Mouse (Mus musculus): Measurements from ENCODE around the gene Foxi3. TPM values are rescaled to one million over a fixed set of nuclear protein-coding genes. Genes with fewer than 3 reads are reported as not detected.
A peak's percentile ranks its signal among the peaks of the same experiment; 100 is the strongest.

Foxi3 gene
- polyA plus RNA-seq, 1 experiment from 2014 or later, result not detected

- no peaks in the 10 kb centered on the region for H3K9me3 ChIP-seq (ENCODE audit: low read depth, low read length)
- ATAC-seq (ENCODE audit: insufficient read depth), result no peak
- H3K4me3 ChIP-seq (ENCODE audit: low read depth, low read length), result peak overlapping the region; percentile 42; the same call in 1 of the 2 replicates
- peak overlapping the region; percentile 79 for H3K4me2 ChIP-seq
- H3K27ac ChIP-seq (ENCODE audit: low read depth), result no peak overlapping the region
- no peak for DNase-seq
- H3K9ac ChIP-seq, result no peak overlapping the region
- H3K4me1 ChIP-seq (ENCODE audit: insufficient read depth), result no peaks in the 10 kb centered on the region
- H3K27me3 ChIP-seq (ENCODE audit: insufficient read depth, low read length), result peaks cover 77% of the 10 kb centered on the region
- 11% methylated on average over 7 of the region's 7 CpGs for whole genome bisulfite sequencing
- no peaks in the 10 kb centered on the region for H3K36me3 ChIP-seq (ENCODE audit: insufficient read depth)
- no peak for TF ChIP-seq CTCF (IDR thresholded peaks at IDR 0.05; ENCODE audit: low read depth)
Measured at GRCm38 (mm10) chr6:70957341-70957940, 1.1 kb downstream of the Foxi3 start.

DNA sequence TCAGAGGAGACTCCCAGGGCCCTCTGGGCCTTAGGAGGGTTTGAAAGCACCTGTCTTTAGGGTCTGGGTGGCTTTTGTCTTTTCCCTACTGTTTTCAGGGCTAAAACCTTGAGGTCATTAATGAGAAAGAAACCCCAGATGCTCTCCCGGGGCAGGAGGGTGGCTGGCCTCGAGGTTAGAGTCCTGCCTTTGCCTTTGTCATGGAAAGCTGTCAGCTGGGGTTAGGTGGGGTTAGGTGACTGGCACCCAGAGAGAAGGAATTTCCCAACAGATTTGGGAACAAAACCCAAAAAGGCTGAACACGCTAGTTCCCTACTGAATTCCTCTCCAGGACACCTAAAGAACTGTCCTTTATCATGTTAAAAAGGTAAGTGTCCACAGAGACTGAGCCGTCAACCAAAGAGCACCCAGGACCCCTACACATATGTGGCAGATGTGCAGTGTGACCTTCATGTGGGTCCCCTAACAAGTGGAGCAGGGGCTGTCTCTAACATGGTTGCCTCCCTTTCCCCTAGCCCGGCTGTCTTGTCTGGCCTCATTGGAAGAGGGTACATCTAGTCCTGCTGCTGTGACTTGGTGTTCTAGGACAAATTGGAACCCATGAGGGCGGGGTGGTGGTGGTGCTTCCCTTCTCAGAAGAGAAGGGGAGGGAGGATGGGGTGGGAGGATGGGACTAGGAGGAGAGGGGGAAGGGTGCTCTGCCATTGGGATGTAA is 7.9 kb downstream of the Foxi3 start:
- Histone ChIP-seq H3K9ac (no peak overlapping the region), H3K9me3 (ENCODE audit: low read depth, low read length) (no peaks in the 10 kb centered on the region), H3K36me3 (ENCODE audit: insufficient read depth) (no peaks in the 10 kb centered on the region), H3K4me3 (ENCODE audit: low read depth, low read length) (no peak overlapping the region), H3K4me2 (no peak overlapping the region), H3K4me1 (ENCODE audit: insufficient read depth) (no peaks in the 10 kb centered on the region), H3K27me3 (ENCODE audit: insufficient read depth, low read length) (peaks cover 14% of the 10 kb centered on the region), H3K27ac (ENCODE audit: low read depth) (no peak overlapping the region)
- ATAC-seq (ENCODE audit: insufficient read depth), result no peak
- no peak for TF ChIP-seq CTCF (IDR thresholded peaks at IDR 0.05; ENCODE audit: low read depth)
- whole genome bisulfite sequencing, result 42% methylated on average over 6 of the region's 6 CpGs
- DNase-seq, result no peak

DNA sequence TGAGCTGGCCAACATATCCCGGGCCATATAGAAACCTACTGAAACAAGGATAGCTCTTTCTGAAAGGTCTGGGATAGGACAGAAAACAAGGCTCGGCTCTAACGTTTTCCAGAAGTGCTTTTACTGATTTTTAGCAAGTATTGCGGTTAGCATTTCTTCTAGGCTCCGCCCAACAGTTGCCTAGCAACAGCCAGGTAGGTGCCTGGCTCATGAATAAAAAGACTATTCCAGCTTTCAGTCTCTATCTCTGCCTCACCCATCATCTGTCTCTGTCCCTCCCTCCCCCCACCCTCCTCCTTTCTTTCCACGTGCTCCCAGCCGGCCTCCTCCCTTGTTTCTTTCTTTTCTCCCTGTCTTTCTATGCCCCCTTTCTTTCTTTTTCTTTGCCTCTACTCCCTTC is 9.4 kb downstream of the Foxi3 start:
- no peak overlapping the region for H3K4me2 ChIP-seq
- ATAC-seq (ENCODE audit: insufficient read depth), result no peak
- no peaks in the 10 kb centered on the region for H3K9me3 ChIP-seq (ENCODE audit: low read depth, low read length)
- H3K9ac ChIP-seq, result no peak overlapping the region
- 18% methylated on average over 7 of the region's 7 CpGs for WGBS
- H3K27me3 ChIP-seq (ENCODE audit: insufficient read depth, low read length), result peaks cover 4% of the 10 kb centered on the region; the same call in 1 of the 2 replicates
- H3K4me1 ChIP-seq (ENCODE audit: insufficient read depth), result no peaks in the 10 kb centered on the region
- H3K27ac ChIP-seq (ENCODE audit: low read depth), result no peak overlapping the region
- H3K36me3 ChIP-seq (ENCODE audit: insufficient read depth), result no peaks in the 10 kb centered on the region
- no peak overlapping the region for H3K4me3 ChIP-seq (ENCODE audit: low read depth, low read length)
- DNase-seq, result peak; percentile 23
- TF ChIP-seq CTCF (IDR thresholded peaks at IDR 0.05; ENCODE audit: low read depth), result no peak

GRCm38 (mm10) chr6:70967422-70967821 is 11.1 kb downstream of the Foxi3 start:
- Histone ChIP-seq H3K36me3 (ENCODE audit: insufficient read depth) (no peaks in the 10 kb centered on the region), H3K27ac (ENCODE audit: low read depth) (no peak overlapping the region), H3K4me1 (ENCODE audit: insufficient read depth) (no peaks in the 10 kb centered on the region), H3K9me3 (ENCODE audit: low read depth, low read length) (no peaks in the 10 kb centered on the region), H3K4me3 (ENCODE audit: low read depth, low read length) (no peak overlapping the region), H3K4me2 (peak overlapping the region; percentile 40; the same call in 1 of the 2 replicates), H3K9ac (no peak overlapping the region), H3K27me3 (ENCODE audit: insufficient read depth, low read length) (no peaks in the 10 kb centered on the region; the same call in 1 of the 2 replicates)
- DNase-seq, result no peak
- no peak for ATAC-seq (ENCODE audit: insufficient read depth)
- WGBS, result 4% methylated on average over 8 of the region's 8 CpGs
- no peak for TF ChIP-seq CTCF (IDR thresholded peaks at IDR 0.05; ENCODE audit: low read depth)

GRCm38 (mm10) chr6:70968291-70968690 is 12.0 kb downstream of the Foxi3 start:
- H3K4me1 ChIP-seq (ENCODE audit: insufficient read depth), result no peaks in the 10 kb centered on the region

DNA sequence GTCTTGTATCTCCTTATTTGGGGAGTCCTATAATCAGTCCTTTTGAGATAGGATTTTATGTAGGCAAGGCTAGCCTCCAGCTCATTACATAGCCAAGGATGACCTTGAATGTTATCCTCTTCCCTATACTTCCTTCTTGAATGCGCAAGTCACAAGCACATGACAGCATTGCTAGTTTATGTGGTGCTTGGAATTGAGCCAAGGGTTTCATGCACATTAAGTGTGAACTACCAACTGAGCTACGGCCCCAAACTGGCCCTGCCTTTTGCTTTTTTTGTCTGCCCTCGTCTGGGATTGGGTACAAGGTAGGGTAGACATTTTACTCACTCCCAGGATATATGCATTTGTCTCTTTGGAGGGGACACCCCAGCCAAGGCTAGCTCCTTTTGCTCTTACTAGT is 16.7 kb downstream of the Foxi3 start:
- 34% methylated on average over 3 of the region's 3 CpGs for WGBS
- H3K4me3 ChIP-seq (ENCODE audit: low read depth, low read length), result no peak overlapping the region
- TF ChIP-seq CTCF (IDR thresholded peaks at IDR 0.05; ENCODE audit: low read depth), result no peak

More at GRCm38 (mm10) chr6:70968291-70968690, 12.0 kb downstream of the Foxi3 start:
- no peaks in the 10 kb centered on the region; the same call in 1 of the 2 replicates for H3K27me3 ChIP-seq (ENCODE audit: insufficient read depth, low read length)
- no peaks in the 10 kb centered on the region for H3K9me3 ChIP-seq (ENCODE audit: low read depth, low read length)
- H3K4me3 ChIP-seq (ENCODE audit: low read depth, low read length), result no peak overlapping the region
- 56% methylated on average over 4 of the region's 4 CpGs for WGBS
- no peak overlapping the region for H3K4me2 ChIP-seq
- DNase-seq (no peak), ATAC-seq (ENCODE audit: insufficient read depth) (no peak)
- no peak for TF ChIP-seq CTCF (IDR thresholded peaks at IDR 0.05; ENCODE audit: low read depth)
- no peak overlapping the region for H3K27ac ChIP-seq (ENCODE audit: low read depth)
- H3K36me3 ChIP-seq (ENCODE audit: insufficient read depth), result no peaks in the 10 kb centered on the region
- no peak overlapping the region for H3K9ac ChIP-seq

DNA sequence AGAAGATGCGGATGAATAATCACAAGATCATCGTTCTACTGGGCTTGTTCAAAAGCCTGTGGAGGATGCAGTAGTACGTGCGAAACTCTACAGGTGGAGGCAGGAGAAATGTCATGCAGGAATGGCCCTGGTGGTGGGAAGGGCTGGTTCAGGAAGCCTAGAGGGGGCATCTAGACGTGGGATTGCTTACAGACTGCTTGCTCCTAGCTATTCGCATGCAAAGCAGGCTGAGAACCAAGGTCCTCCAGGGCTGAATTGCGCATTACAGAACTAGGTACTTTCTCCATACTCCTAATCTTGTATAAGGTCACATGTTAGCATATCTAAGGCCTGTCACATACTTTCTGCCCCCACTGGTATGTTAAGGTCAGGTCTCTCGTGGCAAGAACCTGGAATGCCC is 24.7 kb downstream of the Foxi3 start:
- H3K4me2 ChIP-seq, result no peak overlapping the region
- TF ChIP-seq CTCF (IDR thresholded peaks at IDR 0.05; ENCODE audit: low read depth), result no peak
- H3K4me3 ChIP-seq (ENCODE audit: low read depth, low read length), result no peak overlapping the region
- no peaks in the 10 kb centered on the region for H3K4me1 ChIP-seq (ENCODE audit: insufficient read depth)
- ATAC-seq (ENCODE audit: insufficient read depth) (no peak), DNase-seq (no peak)
- H3K36me3 ChIP-seq (ENCODE audit: insufficient read depth), result no peaks in the 10 kb centered on the region
- H3K27ac ChIP-seq (ENCODE audit: low read depth), result no peak overlapping the region
- H3K9ac ChIP-seq, result no peak overlapping the region
- no peaks in the 10 kb centered on the region for H3K9me3 ChIP-seq (ENCODE audit: low read depth, low read length)
- no peaks in the 10 kb centered on the region for H3K27me3 ChIP-seq (ENCODE audit: insufficient read depth, low read length)
- WGBS, result 71% methylated on average over 8 of the region's 8 CpGs

More for the DNA sequence above, 16.7 kb downstream of the Foxi3 start:
- H3K27me3 ChIP-seq (ENCODE audit: insufficient read depth, low read length), result no peaks in the 10 kb centered on the region
- DNase-seq, result peak; percentile 52
- H3K36me3 ChIP-seq (ENCODE audit: insufficient read depth), result no peaks in the 10 kb centered on the region
- H3K4me2 ChIP-seq, result no peak overlapping the region
- no peak overlapping the region for H3K27ac ChIP-seq (ENCODE audit: low read depth)
- ATAC-seq (ENCODE audit: insufficient read depth), result no peak
- H3K9ac ChIP-seq, result no peak overlapping the region
- H3K4me1 ChIP-seq (ENCODE audit: insufficient read depth), result no peaks in the 10 kb centered on the region
- H3K9me3 ChIP-seq (ENCODE audit: low read depth, low read length), result no peaks in the 10 kb centered on the region

All from lung, embryonic 14.5 days (tissue).